Mouse (Mus musculus): ENCODE measurements around the gene Ankrd13c. TPM values are rescaled to one million over a fixed set of nuclear protein-coding genes. Genes with fewer than 3 reads are reported as not detected.

The Ankrd13c gene
- total and polyA plus RNA-seq, 2 experiments from 2014 or later = 22.0 to 39.0 TPM

DNA sequence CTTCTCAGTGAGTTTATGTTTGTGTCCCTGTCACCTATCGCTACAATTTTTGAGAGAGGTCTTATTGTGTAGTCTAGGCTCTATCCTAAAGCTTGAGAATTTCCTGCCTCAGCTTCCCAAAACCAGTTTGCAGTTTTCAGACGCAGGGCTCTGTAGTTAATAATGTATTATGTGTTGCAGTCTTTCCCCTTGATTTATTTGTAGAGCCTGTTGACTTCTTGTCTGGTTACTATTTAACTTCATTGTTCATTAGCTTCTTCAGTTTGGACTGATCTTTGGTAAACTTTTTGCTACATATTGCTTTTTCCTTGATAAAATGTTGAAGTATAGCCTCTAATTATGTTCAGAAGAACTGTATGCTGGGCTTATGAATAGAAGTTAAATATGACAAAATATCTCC is 5.7 kb downstream of the Ankrd13c start:
- Histone ChIP-seq H3K9ac (no peak overlapping the region), H3K36me3 (ENCODE audit: insufficient read depth) (no peaks in the 10 kb centered on the region), H3K27ac (ENCODE audit: low read depth, low read length) (no peak overlapping the region), H3K4me3 (ENCODE audit: low read depth, low read length) (no peak overlapping the region), H3K27me3 (ENCODE audit: insufficient read depth, low read length) (no peaks in the 10 kb centered on the region), H3K9me3 (ENCODE audit: low read length) (no peaks in the 10 kb centered on the region), H3K4me2 (ENCODE audit: low read depth) (no peak overlapping the region), H3K4me1 (ENCODE audit: insufficient read depth) (peaks cover 5% of the 10 kb centered on the region; the same call in 1 of the 2 replicates)
- 95% methylated on average over 2 of the region's 2 CpGs for WGBS
- no peak for TF ChIP-seq CTCF (IDR thresholded peaks at IDR 0.05; ENCODE audit: low read depth)
- DNase-seq = no peak
- no peak for ATAC-seq

DNA sequence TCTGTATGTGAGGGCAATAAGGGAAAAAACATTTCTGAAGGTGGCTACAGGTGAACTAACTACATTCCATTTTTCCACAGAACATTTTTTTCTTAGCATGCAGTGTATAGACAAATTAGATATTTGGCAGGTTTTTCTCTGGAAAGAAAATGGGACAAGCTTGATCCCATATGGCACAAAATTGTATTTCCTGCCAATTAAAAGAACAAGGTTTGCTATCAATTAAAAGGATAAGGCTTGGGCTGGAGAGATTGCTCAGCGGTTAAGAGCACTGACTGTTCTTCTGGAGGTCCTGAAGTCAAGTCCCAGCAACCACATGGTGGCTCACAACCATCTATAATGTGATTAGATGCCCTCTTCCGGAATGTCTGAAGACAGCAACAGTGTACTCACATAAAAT is 8.4 kb downstream of the Ankrd13c start:
- H3K4me1 ChIP-seq (ENCODE audit: insufficient read depth) = no peaks in the 10 kb centered on the region
- 74% methylated on average over 2 of the region's 2 CpGs for WGBS
- no peaks in the 10 kb centered on the region for H3K9me3 ChIP-seq (ENCODE audit: low read length)
- no peak for ATAC-seq
- no peak for TF ChIP-seq CTCF (IDR thresholded peaks at IDR 0.05; ENCODE audit: low read depth)
- no peaks in the 10 kb centered on the region for H3K36me3 ChIP-seq (ENCODE audit: insufficient read depth)
- no peak overlapping the region for H3K9ac ChIP-seq
- no peak for DNase-seq
- H3K4me3 ChIP-seq (ENCODE audit: low read depth, low read length) = no peak overlapping the region
- no peak overlapping the region for H3K27ac ChIP-seq (ENCODE audit: low read depth, low read length)
- no peak overlapping the region for H3K4me2 ChIP-seq (ENCODE audit: low read depth)
- H3K27me3 ChIP-seq (ENCODE audit: insufficient read depth, low read length) = no peaks in the 10 kb centered on the region

DNA sequence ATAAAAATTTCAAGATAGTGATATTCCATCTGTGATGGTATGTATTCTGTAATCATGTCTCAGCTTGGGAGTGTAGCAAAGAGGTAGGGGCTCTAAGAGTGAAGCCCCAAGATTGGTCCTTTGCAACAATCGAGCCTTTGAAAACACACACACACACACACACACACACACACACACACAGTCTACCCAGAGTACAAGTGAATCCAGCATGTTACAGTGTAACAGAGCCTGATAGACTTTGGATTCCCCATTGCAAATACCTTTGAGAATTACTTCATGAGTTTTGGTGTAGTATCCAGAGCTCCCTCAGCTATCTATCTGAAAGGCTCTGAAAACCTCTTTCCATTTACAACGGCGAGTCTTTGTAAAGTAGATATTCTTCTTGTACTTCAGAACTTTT is 9.2 kb downstream of the Ankrd13c start:
- no peaks in the 10 kb centered on the region for H3K27me3 ChIP-seq (ENCODE audit: insufficient read depth, low read length)
- 97% methylated on average over 3 of the region's 3 CpGs for WGBS

DNA sequence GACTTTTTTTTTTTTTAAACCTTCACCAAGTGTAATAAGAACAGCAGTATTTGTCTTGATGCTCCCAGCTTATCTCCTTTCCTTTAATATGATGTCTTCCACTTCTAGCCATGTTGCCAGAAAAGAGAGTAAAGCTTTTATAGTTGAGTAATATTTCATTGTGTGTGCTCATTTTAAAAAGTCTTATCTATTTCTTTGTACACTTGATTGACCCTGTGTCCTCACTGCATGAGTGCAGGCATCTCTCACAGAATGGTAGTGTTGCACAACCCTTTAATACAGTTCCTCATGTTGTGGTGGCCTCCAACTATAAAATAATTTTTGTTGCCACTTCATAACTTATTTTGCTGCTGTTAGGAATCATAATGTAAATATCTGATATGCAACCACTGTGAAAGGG is 10.3 kb downstream of the Ankrd13c start:
- H3K4me3 ChIP-seq (ENCODE audit: low read depth, low read length) = no peak overlapping the region
- DNase-seq = no peak
- H3K27ac ChIP-seq (ENCODE audit: low read depth, low read length) = no peak overlapping the region
- no peak for TF ChIP-seq CTCF (IDR thresholded peaks at IDR 0.05; ENCODE audit: low read depth)
- H3K4me2 ChIP-seq (ENCODE audit: low read depth) = no peak overlapping the region
- no peaks in the 10 kb centered on the region for H3K36me3 ChIP-seq (ENCODE audit: insufficient read depth)
- H3K9me3 ChIP-seq (ENCODE audit: low read length) = no peaks in the 10 kb centered on the region
- ATAC-seq = no peak
- no peaks in the 10 kb centered on the region for H3K27me3 ChIP-seq (ENCODE audit: insufficient read depth, low read length)
- no peak overlapping the region for H3K9ac ChIP-seq
- H3K4me1 ChIP-seq (ENCODE audit: insufficient read depth) = no peaks in the 10 kb centered on the region

More for the DNA sequence above, 9.2 kb downstream of the Ankrd13c start:
- no peaks in the 10 kb centered on the region for H3K9me3 ChIP-seq (ENCODE audit: low read length)
- no peaks in the 10 kb centered on the region for H3K36me3 ChIP-seq (ENCODE audit: insufficient read depth)
- H3K9ac ChIP-seq = no peak overlapping the region
- ATAC-seq (no peak), DNase-seq (no peak)
- no peak for TF ChIP-seq CTCF (IDR thresholded peaks at IDR 0.05; ENCODE audit: low read depth)
- H3K4me1 ChIP-seq (ENCODE audit: insufficient read depth) = no peaks in the 10 kb centered on the region
- H3K4me2 ChIP-seq (ENCODE audit: low read depth) = no peak overlapping the region
- H3K27ac ChIP-seq (ENCODE audit: low read depth, low read length) = no peak overlapping the region
- H3K4me3 ChIP-seq (ENCODE audit: low read depth, low read length) = no peak overlapping the region

DNA sequence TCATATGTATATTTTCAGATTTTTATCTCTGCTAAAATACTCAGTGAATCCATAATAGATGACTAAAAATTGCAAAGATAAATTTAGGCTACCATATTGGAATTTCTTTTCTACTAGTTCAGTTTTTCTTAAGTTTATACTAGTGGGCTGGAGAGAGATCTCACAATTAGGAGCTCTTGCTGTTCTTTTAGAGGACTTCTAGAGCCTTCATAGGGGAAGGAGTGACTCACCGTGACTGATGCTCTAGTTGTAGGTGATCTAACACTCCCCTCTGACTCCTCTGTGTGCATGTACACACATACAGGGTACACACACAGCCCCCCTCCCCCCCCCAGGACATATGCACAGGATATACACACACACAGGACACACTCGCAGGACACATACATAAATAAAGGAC is 24.1 kb downstream of the Ankrd13c start:
- H3K9ac ChIP-seq = no peak overlapping the region
- no peak overlapping the region for H3K27ac ChIP-seq (ENCODE audit: low read depth, low read length)
- DNase-seq (no peak), ATAC-seq (no peak)
- no peaks in the 10 kb centered on the region for H3K9me3 ChIP-seq (ENCODE audit: low read length)
- no peaks in the 10 kb centered on the region for H3K4me1 ChIP-seq (ENCODE audit: insufficient read depth)
- H3K27me3 ChIP-seq (ENCODE audit: insufficient read depth, low read length) = no peaks in the 10 kb centered on the region
- WGBS = 94% methylated on average over 2 of the region's 2 CpGs
- H3K36me3 ChIP-seq (ENCODE audit: insufficient read depth) = no peaks in the 10 kb centered on the region
- H3K4me3 ChIP-seq (ENCODE audit: low read depth, low read length) = no peak overlapping the region
- no peak for TF ChIP-seq CTCF (IDR thresholded peaks at IDR 0.05; ENCODE audit: low read depth)
- H3K4me2 ChIP-seq (ENCODE audit: low read depth) = no peak overlapping the region

DNA sequence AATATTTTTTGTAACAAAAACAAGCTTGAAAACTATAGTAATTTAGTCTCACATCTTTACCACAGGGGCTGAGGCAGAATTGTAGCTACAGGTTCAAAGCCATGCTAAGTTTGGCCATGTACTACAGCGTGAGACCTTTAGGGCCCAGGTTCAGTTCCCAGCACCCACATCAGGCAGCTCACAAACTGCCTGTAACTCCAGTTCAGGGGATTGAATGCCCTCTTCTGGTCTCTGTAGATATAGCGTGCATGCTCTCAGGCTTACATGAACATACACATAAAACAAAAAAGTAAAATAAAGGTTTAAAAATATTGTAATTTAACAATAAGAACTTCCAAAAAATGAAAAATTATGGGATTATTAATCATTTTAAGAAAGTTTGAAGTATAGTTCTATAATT is 26.2 kb downstream of the Ankrd13c start:
- over 99% methylated on average over 2 of the region's 2 CpGs for WGBS
- TF ChIP-seq CTCF (IDR thresholded peaks at IDR 0.05; ENCODE audit: low read depth) = no peak
- Histone ChIP-seq H3K9me3 (ENCODE audit: low read length) (no peaks in the 10 kb centered on the region), H3K9ac (no peak overlapping the region), H3K4me3 (ENCODE audit: low read depth, low read length) (no peak overlapping the region), H3K27me3 (ENCODE audit: insufficient read depth, low read length) (no peaks in the 10 kb centered on the region), H3K4me1 (ENCODE audit: insufficient read depth) (no peaks in the 10 kb centered on the region), H3K4me2 (ENCODE audit: low read depth) (no peak overlapping the region), H3K27ac (ENCODE audit: low read depth, low read length) (no peak overlapping the region), H3K36me3 (ENCODE audit: insufficient read depth) (no peaks in the 10 kb centered on the region)
- no peak for ATAC-seq
- DNase-seq = no peak

DNA sequence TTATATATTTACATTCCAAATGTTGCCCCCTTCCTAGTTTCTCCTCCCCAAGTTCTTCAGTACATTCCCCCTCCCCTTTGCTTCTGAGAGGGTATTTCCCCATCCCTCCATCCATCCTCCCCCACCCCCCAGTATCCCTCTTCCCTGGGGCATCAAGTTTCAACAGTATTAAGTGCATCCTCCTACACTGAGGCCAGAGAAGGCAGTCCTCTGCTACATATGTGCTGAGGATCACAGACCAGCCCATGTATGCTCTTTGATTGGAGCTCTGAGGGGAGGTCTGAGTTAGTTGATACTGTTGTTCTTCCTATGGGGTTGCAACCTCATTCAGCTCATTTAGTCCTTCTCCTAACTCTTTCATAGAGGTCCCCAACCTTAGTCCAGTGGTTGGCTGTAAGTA is 32.6 kb downstream of the Ankrd13c start:
- no peak for TF ChIP-seq CTCF (IDR thresholded peaks at IDR 0.05; ENCODE audit: low read depth)
- Histone ChIP-seq H3K36me3 (ENCODE audit: insufficient read depth) (no peaks in the 10 kb centered on the region), H3K27me3 (ENCODE audit: insufficient read depth, low read length) (no peaks in the 10 kb centered on the region), H3K4me2 (ENCODE audit: low read depth) (no peak overlapping the region), H3K9ac (no peak overlapping the region), H3K9me3 (ENCODE audit: low read length) (no peaks in the 10 kb centered on the region), H3K4me3 (ENCODE audit: low read depth, low read length) (no peak overlapping the region), H3K4me1 (ENCODE audit: insufficient read depth) (no peaks in the 10 kb centered on the region), H3K27ac (ENCODE audit: low read depth, low read length) (no peak overlapping the region)
- DNase-seq = no peak
- no peak for ATAC-seq

DNA sequence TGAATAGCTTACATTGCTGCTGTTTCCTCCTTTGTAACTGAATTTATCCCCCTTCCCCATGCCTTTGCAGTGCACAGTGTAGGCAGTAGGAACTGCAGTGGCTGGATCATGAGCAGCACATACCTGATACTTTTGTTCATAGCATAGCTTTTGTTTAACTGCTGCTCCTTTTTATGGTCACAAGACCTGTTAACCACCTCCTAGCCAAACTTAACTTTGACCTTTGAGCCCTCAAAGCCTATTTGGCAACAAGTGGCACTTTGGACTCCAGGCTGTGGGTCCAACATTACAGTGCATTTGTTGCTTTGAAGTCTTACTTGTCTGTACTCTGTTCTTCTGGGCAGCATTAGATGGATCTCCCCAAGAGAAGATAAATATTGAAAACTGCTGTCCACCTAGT is 46.3 kb downstream of the Ankrd13c start:
- no peak for ATAC-seq
- Histone ChIP-seq H3K36me3 (ENCODE audit: insufficient read depth) (peaks cover 7% of the 10 kb centered on the region), H3K4me1 (ENCODE audit: insufficient read depth) (no peaks in the 10 kb centered on the region), H3K9me3 (ENCODE audit: low read length) (no peaks in the 10 kb centered on the region), H3K4me3 (ENCODE audit: low read depth, low read length) (no peak overlapping the region), H3K27me3 (ENCODE audit: insufficient read depth, low read length) (no peaks in the 10 kb centered on the region), H3K9ac (no peak overlapping the region), H3K4me2 (ENCODE audit: low read depth) (no peak overlapping the region), H3K27ac (ENCODE audit: low read depth, low read length) (no peak overlapping the region)
- no peak for DNase-seq
- no peak for TF ChIP-seq CTCF (IDR thresholded peaks at IDR 0.05; ENCODE audit: low read depth)
